Mouse (Mus musculus): ENCODE results near the gene Grin2b. TPM values are rescaled to one million over a fixed set of nuclear protein-coding genes. Genes with fewer than 3 reads are reported as not detected.

Grin2b gene
- polyA plus RNA-seq, 1 experiment, result 76.8 TPM

DNA sequence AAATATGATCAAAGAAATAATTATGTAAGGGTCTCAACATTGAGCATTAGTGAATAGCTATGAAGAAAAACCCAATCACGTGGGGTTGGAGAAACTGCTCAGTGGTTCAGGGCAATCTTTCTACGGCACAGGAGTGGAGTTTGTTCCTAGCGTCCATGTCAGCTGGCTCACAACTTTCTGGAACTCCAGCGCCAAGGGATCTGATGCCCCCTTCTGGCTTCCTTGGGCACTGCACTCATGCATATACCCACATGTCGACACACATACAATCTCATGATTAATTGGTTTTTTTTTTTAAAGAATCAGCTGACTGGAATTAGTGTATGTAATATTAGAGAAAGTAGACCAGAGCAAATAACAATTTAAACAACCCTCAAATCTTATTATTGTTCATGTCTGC, 258.7 kb downstream of the Grin2b start:
- Histone ChIP-seq H3K27ac (ENCODE audit: insufficient read depth, low read depth, low read length) (no peak overlapping the region), H3K4me3 (ENCODE audit: insufficient read depth, low read depth, low read length) (no peak overlapping the region), H3K4me1 (ENCODE audit: control insufficient read depth, insufficient read depth, low read length) (peaks cover 16% of the 10 kb centered on the region)
- 91% methylated on average over 5 of the region's 5 CpGs for WGBS
- TF ChIP-seq POLR2A (IDR thresholded peaks at IDR 0.05; ENCODE audit: insufficient read depth, low read depth, low read length), result no peak
- TF ChIP-seq CTCF (IDR thresholded peaks at IDR 0.05; ENCODE audit: insufficient read depth, low read depth, low read length), result 0 out of 2 replicates have a peak, but pooled peaks have one; percentile 15

DNA sequence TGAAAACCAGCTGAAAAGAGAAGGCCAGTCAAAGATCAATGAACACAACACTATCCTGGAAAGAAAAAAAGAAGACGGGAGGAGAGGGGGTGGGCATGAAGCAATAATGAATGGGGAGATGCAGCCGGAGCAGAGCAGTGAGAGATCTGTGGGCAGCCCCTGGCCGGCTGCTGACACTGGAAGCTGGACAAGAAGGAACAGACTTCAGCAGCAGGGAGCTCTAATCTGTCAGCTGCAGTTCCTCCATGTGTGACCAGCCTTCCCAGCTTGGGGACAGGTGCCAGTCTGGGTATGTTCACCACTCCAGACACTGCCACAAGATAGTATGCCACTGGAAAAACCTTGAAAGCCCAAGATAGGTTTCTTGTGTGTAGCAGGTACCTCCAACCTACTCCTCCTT, 261.2 kb downstream of the Grin2b start:
- TF ChIP-seq POLR2A (IDR thresholded peaks at IDR 0.05; ENCODE audit: insufficient read depth, low read depth, low read length) (no peak), CTCF (IDR thresholded peaks at IDR 0.05; ENCODE audit: insufficient read depth, low read depth, low read length) (no peak)

DNA sequence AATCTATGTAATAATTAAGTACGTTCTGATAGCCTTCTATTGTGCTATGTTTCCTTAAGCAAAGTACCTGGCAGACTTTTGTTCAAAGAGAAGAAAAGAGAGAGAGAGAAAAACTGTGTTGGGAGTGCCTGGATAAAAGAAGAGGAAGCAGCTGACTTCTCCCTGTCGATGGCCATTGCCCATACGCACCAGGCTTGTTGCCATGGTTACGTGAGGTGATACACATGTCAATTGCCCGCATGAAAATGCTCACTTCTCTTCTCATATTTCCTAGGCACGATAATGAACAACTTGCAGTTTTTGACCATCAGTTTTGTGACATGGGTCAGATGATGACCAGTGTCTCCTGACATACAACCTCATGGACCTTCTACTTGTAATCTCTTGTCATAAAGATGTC, 262.2 kb downstream of the Grin2b start:
- H3K4me1 ChIP-seq (ENCODE audit: control insufficient read depth, insufficient read depth, low read length), result peaks cover 27% of the 10 kb centered on the region
- no peak overlapping the region for H3K4me3 ChIP-seq (ENCODE audit: insufficient read depth, low read depth, low read length)
- no peak overlapping the region for H3K27ac ChIP-seq (ENCODE audit: insufficient read depth, low read depth, low read length)
- WGBS, result 79% methylated on average over 6 of the region's 6 CpGs
- no peak for TF ChIP-seq CTCF (IDR thresholded peaks at IDR 0.05; ENCODE audit: insufficient read depth, low read depth, low read length)
- TF ChIP-seq POLR2A (IDR thresholded peaks at IDR 0.05; ENCODE audit: insufficient read depth, low read depth, low read length), result no peak

More for the DNA sequence above, 261.2 kb downstream of the Grin2b start:
- Histone ChIP-seq H3K4me3 (ENCODE audit: insufficient read depth, low read depth, low read length) (no peak overlapping the region), H3K4me1 (ENCODE audit: control insufficient read depth, insufficient read depth, low read length) (peaks cover 22% of the 10 kb centered on the region), H3K27ac (ENCODE audit: insufficient read depth, low read depth, low read length) (no peak overlapping the region; the same call in 1 of the 2 replicates)
- 34% methylated on average over 3 of the region's 3 CpGs for WGBS

DNA sequence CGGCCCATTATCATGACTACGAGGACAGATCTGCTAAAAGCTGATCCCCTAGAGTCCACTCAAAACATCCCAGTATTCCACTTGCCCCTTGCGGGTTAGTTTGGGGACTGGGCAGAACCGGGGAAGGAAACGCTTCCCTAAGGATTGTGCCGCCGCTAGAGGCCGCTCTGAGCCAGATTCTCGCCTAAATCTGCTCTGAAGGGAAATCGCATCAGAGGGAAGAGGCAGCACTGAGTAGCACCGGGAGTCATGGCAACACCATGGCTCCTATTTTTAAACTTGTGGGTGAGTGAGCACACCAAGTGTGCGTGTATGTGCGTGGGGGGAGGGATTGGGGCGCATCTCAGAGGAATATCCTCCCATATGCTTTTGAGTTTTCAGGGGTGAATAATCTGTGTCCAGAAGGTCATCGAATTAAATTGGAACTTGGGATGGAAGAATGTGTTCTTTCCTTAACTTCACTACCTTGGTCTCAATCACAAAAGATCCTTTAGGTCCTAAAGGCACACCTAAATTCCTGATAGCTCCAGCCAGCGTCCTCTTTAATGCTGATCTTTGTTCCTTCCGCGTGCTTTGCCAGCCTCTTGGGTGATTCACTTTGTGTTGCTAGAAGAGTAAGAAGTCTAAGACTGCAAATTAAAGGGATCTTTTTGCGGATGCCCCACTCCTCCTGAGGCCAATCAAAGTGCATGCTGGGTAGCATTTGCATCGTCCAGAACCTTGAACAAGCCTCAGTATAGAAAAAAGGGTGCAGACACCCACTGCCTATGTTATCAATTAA, 265.6 kb downstream of the Grin2b start:
- H3K4me3 ChIP-seq (ENCODE audit: insufficient read depth, low read depth, low read length), result no peak overlapping the region; the same call in 1 of the 2 replicates
- peaks cover 26% of the 10 kb centered on the region for H3K4me1 ChIP-seq (ENCODE audit: control insufficient read depth, insufficient read depth, low read length)
- TF ChIP-seq CTCF (IDR thresholded peaks at IDR 0.05; ENCODE audit: insufficient read depth, low read depth, low read length) (peak; percentile 76), POLR2A (IDR thresholded peaks at IDR 0.05; ENCODE audit: insufficient read depth, low read depth, low read length) (no peak)
- H3K27ac ChIP-seq (ENCODE audit: insufficient read depth, low read depth, low read length), result peak overlapping the region; percentile 90
- 10% methylated on average over 20 of the region's 20 CpGs for WGBS

DNA sequence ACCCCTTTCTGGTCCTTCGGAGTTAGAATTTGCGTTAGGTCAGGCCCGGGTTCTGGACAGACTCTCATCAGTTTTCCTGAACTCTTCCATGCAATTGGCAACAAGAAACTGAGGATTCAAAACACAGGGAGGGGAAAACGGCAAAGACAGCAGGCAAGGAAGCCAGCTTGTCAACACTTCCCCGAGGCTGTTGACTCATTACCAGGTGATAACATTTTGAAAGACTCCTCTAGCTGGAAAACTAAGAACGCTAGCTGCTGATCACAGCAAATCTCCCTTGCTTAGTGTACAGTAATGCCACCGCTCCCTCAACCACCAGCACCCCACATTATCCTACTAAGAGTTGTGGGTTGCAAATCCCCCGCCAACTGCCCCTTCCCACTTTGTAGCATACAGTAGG, 266.2 kb downstream of the Grin2b start:
- 45% methylated on average over 8 of the region's 8 CpGs for WGBS
- no peak for TF ChIP-seq CTCF (IDR thresholded peaks at IDR 0.05; ENCODE audit: insufficient read depth, low read depth, low read length)
- TF ChIP-seq POLR2A (IDR thresholded peaks at IDR 0.05; ENCODE audit: insufficient read depth, low read depth, low read length), result no peak
- H3K4me1 ChIP-seq (ENCODE audit: control insufficient read depth, insufficient read depth, low read length), result peaks cover 27% of the 10 kb centered on the region
- peak overlapping the region; percentile 90 for H3K27ac ChIP-seq (ENCODE audit: insufficient read depth, low read depth, low read length)
- H3K4me3 ChIP-seq (ENCODE audit: insufficient read depth, low read depth, low read length), result no peak overlapping the region; the same call in 1 of the 2 replicates

DNA sequence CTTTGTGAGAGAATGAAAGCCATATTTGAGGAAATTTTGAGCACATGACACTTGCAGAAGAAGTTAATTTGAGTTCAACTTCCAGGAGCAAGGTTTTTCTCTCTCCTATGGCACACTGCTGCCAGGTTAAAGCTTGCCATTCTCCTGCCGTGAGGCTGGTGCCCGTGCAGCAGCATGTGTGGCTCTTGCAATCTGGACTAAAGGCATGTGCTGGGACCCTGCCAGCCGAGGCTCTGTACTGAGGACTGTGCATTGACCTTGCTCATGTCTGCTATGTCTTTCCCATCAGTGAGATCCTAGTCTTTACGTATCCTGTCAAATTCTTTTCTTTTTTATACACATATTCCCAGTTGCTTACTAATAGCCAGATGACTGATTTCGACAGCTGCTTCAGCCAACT, 268.9 kb downstream of the Grin2b start:
- Histone ChIP-seq H3K4me1 (ENCODE audit: control insufficient read depth, insufficient read depth, low read length) (peaks cover 33% of the 10 kb centered on the region), H3K27ac (ENCODE audit: insufficient read depth, low read depth, low read length) (no peak overlapping the region), H3K4me3 (ENCODE audit: insufficient read depth, low read depth, low read length) (no peak overlapping the region)
- no peak for TF ChIP-seq CTCF (IDR thresholded peaks at IDR 0.05; ENCODE audit: insufficient read depth, low read depth, low read length)
- no peak for TF ChIP-seq POLR2A (IDR thresholded peaks at IDR 0.05; ENCODE audit: insufficient read depth, low read depth, low read length)
- 70% methylated on average over 5 of the region's 5 CpGs for WGBS

DNA sequence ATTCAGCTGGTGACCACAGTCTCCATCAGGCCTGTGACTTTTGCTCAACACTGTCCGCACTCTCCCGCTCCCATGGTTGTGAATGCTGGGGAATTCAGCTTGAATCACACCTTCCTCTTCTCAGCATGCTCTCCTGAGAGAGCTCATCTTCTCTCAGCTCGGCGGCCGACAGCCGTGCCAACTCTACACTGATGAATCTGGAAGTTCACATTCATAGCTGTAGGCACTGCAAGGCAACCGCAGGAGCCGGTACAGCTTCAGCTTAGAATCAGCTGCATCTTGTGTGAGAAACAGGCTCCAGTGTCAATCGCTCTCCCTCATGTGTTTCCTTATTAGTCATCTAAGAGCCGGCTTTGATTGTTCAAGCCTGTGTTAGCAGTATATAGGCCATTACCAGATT, 272.9 kb downstream of the Grin2b start:
- 43% methylated on average over 10 of the region's 10 CpGs for WGBS
- peak overlapping the region; percentile 80 for H3K27ac ChIP-seq (ENCODE audit: insufficient read depth, low read depth, low read length)
- H3K4me1 ChIP-seq (ENCODE audit: control insufficient read depth, insufficient read depth, low read length), result peaks cover 20% of the 10 kb centered on the region
- TF ChIP-seq CTCF (IDR thresholded peaks at IDR 0.05; ENCODE audit: insufficient read depth, low read depth, low read length) (no peak), POLR2A (IDR thresholded peaks at IDR 0.05; ENCODE audit: insufficient read depth, low read depth, low read length) (no peak)
- no peak overlapping the region for H3K4me3 ChIP-seq (ENCODE audit: insufficient read depth, low read depth, low read length)

DNA sequence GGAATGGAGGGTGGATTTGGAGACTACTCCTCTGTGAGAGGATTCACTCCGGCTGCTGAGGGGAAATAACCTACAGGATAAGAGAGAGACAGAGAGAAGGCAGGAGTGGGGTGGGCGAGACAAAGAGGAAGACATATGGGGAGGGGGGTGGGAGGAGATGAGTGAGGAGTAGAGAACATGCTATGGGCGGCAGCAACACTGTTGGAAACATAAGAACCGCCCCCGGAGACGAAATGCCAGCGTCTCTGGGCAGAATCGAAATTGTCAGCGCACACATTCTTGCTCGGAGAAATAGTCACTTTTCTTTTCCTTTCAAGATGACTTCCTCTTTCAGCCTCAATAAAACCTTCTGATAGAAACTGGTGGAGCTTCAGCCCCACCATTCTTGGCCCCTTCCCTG, 274.1 kb downstream of the Grin2b start:
- no peak overlapping the region for H3K4me3 ChIP-seq (ENCODE audit: insufficient read depth, low read depth, low read length)
- peak overlapping the region; percentile 74 for H3K27ac ChIP-seq (ENCODE audit: insufficient read depth, low read depth, low read length)
- peaks cover 21% of the 10 kb centered on the region for H3K4me1 ChIP-seq (ENCODE audit: control insufficient read depth, insufficient read depth, low read length)
- 32% methylated on average over 10 of the region's 10 CpGs for WGBS
- no peak for TF ChIP-seq POLR2A (IDR thresholded peaks at IDR 0.05; ENCODE audit: insufficient read depth, low read depth, low read length)
- no peak for TF ChIP-seq CTCF (IDR thresholded peaks at IDR 0.05; ENCODE audit: insufficient read depth, low read depth, low read length)

DNA sequence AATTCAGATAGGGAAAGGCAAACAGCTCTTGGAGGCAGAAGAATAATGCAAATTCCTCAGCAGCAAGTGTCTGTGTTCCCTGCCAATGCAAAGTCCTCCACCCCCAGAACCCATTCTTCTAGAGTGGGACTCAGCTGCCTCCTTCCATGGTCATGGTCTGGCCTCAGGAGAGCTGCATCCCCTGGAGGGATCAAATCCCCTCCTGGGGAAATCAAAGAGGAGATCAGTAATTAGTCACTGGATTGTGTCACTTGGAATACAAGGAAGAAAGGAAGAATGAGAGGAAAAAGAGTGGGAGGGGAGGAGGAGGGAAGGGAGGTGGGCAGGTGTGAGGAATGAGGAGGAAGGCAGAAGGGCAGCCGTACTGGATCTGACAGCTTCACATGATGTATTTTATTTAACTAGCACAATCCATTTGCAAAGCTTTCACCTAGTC, 278.5 kb downstream of the Grin2b start:
- Histone ChIP-seq H3K4me3 (ENCODE audit: insufficient read depth, low read depth, low read length) (no peak overlapping the region), H3K27ac (ENCODE audit: insufficient read depth, low read depth, low read length) (no peak overlapping the region), H3K4me1 (ENCODE audit: control insufficient read depth, insufficient read depth, low read length) (peaks cover 9% of the 10 kb centered on the region)
- 18% methylated on average over 1 of the region's 1 CpGs for whole genome bisulfite sequencing
- TF ChIP-seq CTCF (IDR thresholded peaks at IDR 0.05; ENCODE audit: insufficient read depth, low read depth, low read length) (no peak), POLR2A (IDR thresholded peaks at IDR 0.05; ENCODE audit: insufficient read depth, low read depth, low read length) (no peak)

All from olfactory bulb, adult 2 months (tissue).